Mouse (Mus musculus) midbrain, embryonic 16.5 days (tissue): Measurements from ENCODE around the gene Ntrk3. TPM values are rescaled to one million over a fixed set of nuclear protein-coding genes. Genes with fewer than 3 reads are reported as not detected.

Source experiments
- ATAC-seq: fragments of 200-750 bp; cut with Nextera tagmentation; 2 replicates; pipeline ENCODE4 v1.8.0; 2017; ENCODE audit warnings: moderate TSS enrichment
- H3K27ac ChIP-seq: fragments of 300-500 bp; sonication (generic); 2 replicates; pipeline ENCODE4 v1.5.1; 2014; ENCODE audit warnings: mild to moderate bottlenecking, low read length, mixed read lengths
- H3K27me3 ChIP-seq: fragments of 300-500 bp; sonication (generic); 2 replicates; pipeline ENCODE4 v1.6.1; 2014; ENCODE audit warnings: low read depth, low read length, mixed read lengths; ENCODE audit not compliant: control insufficient read depth, insufficient read depth
- H3K36me3 ChIP-seq: fragments of 300-500 bp; sonication (generic); 2 replicates; pipeline ENCODE4 v1.6.1; 2014; ENCODE audit warnings: mild to moderate bottlenecking, low read length, moderate library complexity, mixed read lengths; ENCODE audit not compliant: control insufficient read depth, insufficient read depth
- H3K4me1 ChIP-seq: fragments of 300-500 bp; sonication (generic); 2 replicates; pipeline ENCODE4 v1.6.1; 2014; ENCODE audit warnings: mild to moderate bottlenecking, low read length, mixed read lengths; ENCODE audit not compliant: control insufficient read depth, insufficient read depth
- H3K4me2 ChIP-seq: fragments of 300-500 bp; sonication (generic); 2 replicates; pipeline ENCODE4 v1.6.1; 2014; ENCODE audit warnings: mild to moderate bottlenecking, low read length, mixed read lengths
- H3K4me3 ChIP-seq: fragments of 300-500 bp; sonication (generic); 2 replicates; pipeline ENCODE4 v1.5.1; 2014; ENCODE audit warnings: low read depth, mild to moderate bottlenecking, low read length, moderate library complexity, mixed read lengths
- H3K9ac ChIP-seq: fragments of 300-500 bp; sonication (generic); 2 replicates; pipeline ENCODE4 v1.6.1; 2014; ENCODE audit warnings: low read depth, low read length, mixed read lengths
- H3K9me3 ChIP-seq: fragments of 300-500 bp; sonication (generic); replicated peaks from 2 replicates; pipeline ENCODE4 v1.6.1; 2014; ENCODE audit warnings: mild to moderate bottlenecking, low read length, mixed read lengths; ENCODE audit not compliant: control insufficient read depth, poor library complexity, severe bottlenecking
- WGBS: fragments of 180-500 bp; shearing (Covaris S2); extraction: QIAGEN DNeasy Blood & Tissue Kit; methylation state at CpG from one replicate; pipeline ENCODE4 v1.1.7; 2014; 5-methylcytosine and 5-hydroxymethylcytosine counted together
- polyA plus RNA-seq: library from polyadenylated mRNA; unstranded; fragments of >200 nt; fragmentation: Nextera tagmentation; extraction: Ambion mirVana; gene quantifications from 2 replicates; pipeline ENCODE4 v1.2.1, GENCODE M21; 2015

Ntrk3 gene
- polyA plus RNA-seq, 1 experiment from 2014 or later, result 24.7 TPM

GRCm38 (mm10) chr7:78409970-78410369 lies 327.8 kb downstream of the Ntrk3 start:
- H3K27ac ChIP-seq, result no peak overlapping the region
- no peak overlapping the region for H3K4me3 ChIP-seq
- H3K4me1 ChIP-seq, result no peaks in the 10 kb centered on the region
- no peak for ATAC-seq
- no peaks in the 10 kb centered on the region for H3K27me3 ChIP-seq
- H3K4me2 ChIP-seq, result no peak overlapping the region
- no peak overlapping the region for H3K9ac ChIP-seq
- 47% methylated on average over 5 of the region's 5 CpGs for WGBS
- no peaks in the 10 kb centered on the region for H3K9me3 ChIP-seq
- no peaks in the 10 kb centered on the region for H3K36me3 ChIP-seq

- H3K4me3 ChIP-seq, result no peak overlapping the region
- no peaks in the 10 kb centered on the region for H3K27me3 ChIP-seq
- no peaks in the 10 kb centered on the region for H3K4me1 ChIP-seq
- no peak overlapping the region for H3K27ac ChIP-seq
- H3K9ac ChIP-seq, result no peak overlapping the region
- H3K36me3 ChIP-seq, result no peaks in the 10 kb centered on the region
- no peak overlapping the region for H3K4me2 ChIP-seq
- ATAC-seq, result no peak
- no peaks in the 10 kb centered on the region for H3K9me3 ChIP-seq
- 92% methylated on average over 5 of the region's 5 CpGs for WGBS
Observed at GRCm38 (mm10) chr7:78406641-78407291, 331.0 kb downstream of the Ntrk3 start.

GRCm38 (mm10) chr7:78404481-78404880 lies 333.3 kb downstream of the Ntrk3 start:
- Histone ChIP-seq H3K4me3 (no peak overlapping the region), H3K27ac (no peak overlapping the region), H3K36me3 (no peaks in the 10 kb centered on the region), H3K9ac (no peak overlapping the region), H3K4me1 (no peaks in the 10 kb centered on the region), H3K9me3 (no peaks in the 10 kb centered on the region), H3K27me3 (no peaks in the 10 kb centered on the region), H3K4me2 (no peak overlapping the region)
- WGBS, result 91% methylated on average over 6 of the region's 6 CpGs
- ATAC-seq, result no peak

- no peak overlapping the region for H3K4me3 ChIP-seq
- H3K9me3 ChIP-seq, result no peaks in the 10 kb centered on the region
- ATAC-seq, result no peak
- no peak overlapping the region for H3K27ac ChIP-seq
- no peaks in the 10 kb centered on the region for H3K4me1 ChIP-seq
- no peak overlapping the region for H3K4me2 ChIP-seq
- WGBS, result 86% methylated on average over 3 of the region's 3 CpGs
- H3K27me3 ChIP-seq, result no peaks in the 10 kb centered on the region
- H3K36me3 ChIP-seq, result no peaks in the 10 kb centered on the region
- H3K9ac ChIP-seq, result no peak overlapping the region
Observed at GRCm38 (mm10) chr7:78402495-78402894, 335.3 kb downstream of the Ntrk3 start.

GRCm38 (mm10) chr7:78400219-78400618 lies 337.6 kb downstream of the Ntrk3 start:
- no peaks in the 10 kb centered on the region for H3K4me1 ChIP-seq
- WGBS, result 94% methylated on average over 4 of the region's 4 CpGs
- no peak overlapping the region for H3K9ac ChIP-seq
- H3K36me3 ChIP-seq, result no peaks in the 10 kb centered on the region
- no peaks in the 10 kb centered on the region for H3K27me3 ChIP-seq
- H3K9me3 ChIP-seq, result no peaks in the 10 kb centered on the region
- no peak overlapping the region for H3K27ac ChIP-seq
- no peak overlapping the region for H3K4me2 ChIP-seq
- ATAC-seq, result no peak
- H3K4me3 ChIP-seq, result no peak overlapping the region

- H3K27ac ChIP-seq, result no peak overlapping the region
- no peak overlapping the region for H3K4me2 ChIP-seq
- H3K4me3 ChIP-seq, result no peak overlapping the region
- ATAC-seq, result no peak
- no peak overlapping the region for H3K9ac ChIP-seq
- H3K9me3 ChIP-seq, result no peaks in the 10 kb centered on the region
- no peaks in the 10 kb centered on the region for H3K36me3 ChIP-seq
- H3K27me3 ChIP-seq, result no peaks in the 10 kb centered on the region
- no peaks in the 10 kb centered on the region for H3K4me1 ChIP-seq
Observed at GRCm38 (mm10) chr7:78398377-78398776, 339.4 kb downstream of the Ntrk3 start.

- 89% methylated on average over 4 of the region's 4 CpGs for WGBS
Observed at GRCm38 (mm10) chr7:78397215-78397614, 340.6 kb downstream of the Ntrk3 start.

GRCm38 (mm10) chr7:78390019-78390418 lies 347.8 kb downstream of the Ntrk3 start:
- Histone ChIP-seq H3K36me3 (no peaks in the 10 kb centered on the region), H3K9ac (no peak overlapping the region), H3K4me2 (no peak overlapping the region), H3K27ac (no peak overlapping the region), H3K4me3 (no peak overlapping the region), H3K9me3 (no peaks in the 10 kb centered on the region), H3K27me3 (no peaks in the 10 kb centered on the region), H3K4me1 (peaks cover 3% of the 10 kb centered on the region; the same call in 1 of the 2 replicates)
- 95% methylated on average over 3 of the region's 3 CpGs for WGBS
- no peak for ATAC-seq

More at GRCm38 (mm10) chr7:78397215-78397614, 340.6 kb downstream of the Ntrk3 start:
- Histone ChIP-seq H3K9ac (no peak overlapping the region), H3K36me3 (no peaks in the 10 kb centered on the region), H3K27ac (no peak overlapping the region), H3K4me2 (no peak overlapping the region), H3K4me1 (no peaks in the 10 kb centered on the region), H3K4me3 (no peak overlapping the region), H3K9me3 (no peaks in the 10 kb centered on the region), H3K27me3 (no peaks in the 10 kb centered on the region)
- no peak for ATAC-seq

GRCm38 (mm10) chr7:78388101-78388500 lies 349.7 kb downstream of the Ntrk3 start:
- ATAC-seq, result peak; percentile 45; the same call in 1 of the 2 replicates
- WGBS, result 68% methylated on average over 5 of the region's 5 CpGs
- H3K27me3 ChIP-seq, result no peaks in the 10 kb centered on the region
- H3K4me3 ChIP-seq, result no peak overlapping the region
- H3K9ac ChIP-seq, result no peak overlapping the region
- H3K9me3 ChIP-seq, result no peaks in the 10 kb centered on the region
- no peak overlapping the region for H3K27ac ChIP-seq
- H3K4me2 ChIP-seq, result no peak overlapping the region
- H3K4me1 ChIP-seq, result peaks cover 3% of the 10 kb centered on the region; the same call in 1 of the 2 replicates
- no peaks in the 10 kb centered on the region for H3K36me3 ChIP-seq
